Mouse (Mus musculus) embryonic facial prominence, embryonic 12.5 days (tissue): ENCODE results near the gene Npepl1. TPM values are rescaled to one million over a fixed set of nuclear protein-coding genes. Genes with fewer than 3 reads are reported as not detected.

Experiments used
- ATAC-seq: fragments of 200-750 bp; cut with Nextera tagmentation; 2 replicates; pipeline ENCODE4 v1.8.0; 2017; ENCODE audit not compliant: insufficient number of reproducible peaks, insufficient read depth, low FRiP score, low TSS enrichment
- H3K27ac ChIP-seq: fragments of 300-500 bp; sonication (generic); 2 replicates; pipeline ENCODE4 v1.5.1; 2016; ENCODE audit warnings: mild to moderate bottlenecking
- H3K27me3 ChIP-seq: fragments of 300-500 bp; sonication (generic); 2 replicates; pipeline ENCODE4 v1.6.1; 2016; ENCODE audit warnings: mild to moderate bottlenecking, moderate library complexity
- H3K36me3 ChIP-seq: fragments of 300-500 bp; sonication (generic); 2 replicates; pipeline ENCODE4 v1.6.1; 2016; ENCODE audit warnings: mild to moderate bottlenecking
- H3K4me1 ChIP-seq: fragments of 300-500 bp; sonication (generic); 2 replicates; pipeline ENCODE4 v1.6.1; 2016
- H3K4me2 ChIP-seq: fragments of 300-500 bp; sonication (generic); replicated peaks from 2 replicates; pipeline ENCODE4 v1.6.1; 2016; ENCODE audit warnings: mild to moderate bottlenecking, moderate library complexity
- H3K4me3 ChIP-seq: fragments of 300-500 bp; sonication (generic); 2 replicates; pipeline ENCODE4 v1.5.1; 2016; ENCODE audit warnings: mild to moderate bottlenecking
- H3K9ac ChIP-seq: fragments of 300-500 bp; sonication (generic); 2 replicates; pipeline ENCODE4 v1.6.1; 2016; ENCODE audit warnings: mild to moderate bottlenecking, moderate library complexity
- H3K9me3 ChIP-seq: fragments of 300-500 bp; sonication (generic); 2 replicates; pipeline ENCODE4 v1.6.1; 2016; ENCODE audit warnings: mild to moderate bottlenecking, moderate library complexity
- WGBS: fragments of 180-500 bp; shearing (Covaris S2); methylation state at CpG from one replicate; pipeline ENCODE4 v1.1.7; 2016; 5-methylcytosine and 5-hydroxymethylcytosine counted together
- polyA plus RNA-seq: library from polyadenylated mRNA; unstranded; fragments of >200 nt; fragmentation: Nextera tagmentation; extraction: Ambion mirVana; gene quantifications from 2 replicates; pipeline ENCODE4 v1.2.1, GENCODE M21; 2016

Gene Npepl1
- polyA plus RNA-seq, 1 experiment from 2014 or later, result 52.4 TPM

DNA sequence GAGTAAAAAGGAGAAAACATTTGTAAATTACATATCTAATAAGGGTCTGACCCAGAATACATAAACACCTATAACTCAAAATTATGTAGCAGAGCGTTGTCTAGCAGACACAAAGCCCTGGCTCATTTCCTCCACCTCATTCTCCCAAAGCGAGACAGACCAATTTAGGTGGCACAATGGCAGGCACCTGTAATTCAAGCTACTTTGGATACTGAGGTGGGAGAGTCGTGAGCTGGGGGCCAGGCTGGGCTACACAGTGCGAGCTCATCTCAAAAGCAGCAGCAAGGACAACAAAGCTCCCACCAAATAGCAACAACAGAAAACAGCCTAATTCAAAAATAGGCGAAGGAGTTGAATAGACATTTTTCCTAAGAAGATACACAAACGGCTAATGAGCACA, 18.8 kb downstream of the Npepl1 start:
- ATAC-seq, result no peak

DNA sequence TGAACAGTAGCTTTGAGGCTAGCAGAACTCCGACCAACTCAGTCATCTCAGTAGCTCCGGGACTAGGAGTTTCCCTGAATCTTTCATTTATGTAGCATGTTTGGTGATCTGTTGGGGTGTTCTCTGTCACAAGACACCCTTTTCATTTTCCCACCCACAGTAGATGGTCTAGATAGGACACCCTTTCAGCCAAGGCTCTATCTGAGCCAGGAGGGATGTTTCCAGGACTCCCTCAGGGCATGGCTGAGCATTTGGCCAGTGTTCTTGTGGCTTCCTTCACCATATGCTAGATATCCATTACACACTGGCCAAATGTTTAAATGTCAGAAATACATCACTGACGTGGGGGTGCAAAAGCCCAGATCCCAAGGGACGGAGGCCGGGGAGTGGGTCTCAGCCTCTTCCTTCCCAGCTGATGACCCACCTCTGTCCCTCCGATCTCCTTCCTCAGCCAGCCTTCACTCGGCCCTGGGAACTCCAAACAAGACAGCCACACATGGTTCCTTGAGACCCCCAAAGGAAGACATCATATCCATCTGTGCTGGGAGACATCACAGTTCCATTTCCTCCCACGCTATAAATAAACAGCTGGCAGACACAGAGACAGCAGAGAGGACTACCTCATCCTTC, 20.4 kb downstream of the Npepl1 start:
- H3K4me2 ChIP-seq, result no peak overlapping the region
- no peaks in the 10 kb centered on the region for H3K9me3 ChIP-seq
- peaks cover 11% of the 10 kb centered on the region; the same call in 1 of the 2 replicates for H3K4me1 ChIP-seq
- H3K36me3 ChIP-seq, result no peaks in the 10 kb centered on the region
- H3K27me3 ChIP-seq, result no peaks in the 10 kb centered on the region
- no peak overlapping the region for H3K27ac ChIP-seq
- H3K9ac ChIP-seq, result no peak overlapping the region
- no peak for ATAC-seq
- H3K4me3 ChIP-seq, result no peak overlapping the region
- 83% methylated on average over 8 of the region's 8 CpGs for WGBS

More for the DNA sequence above, 18.8 kb downstream of the Npepl1 start:
- H3K9me3 ChIP-seq, result peaks cover 9% of the 10 kb centered on the region; the same call in 1 of the 2 replicates
- no peak overlapping the region for H3K4me3 ChIP-seq
- no peak overlapping the region for H3K4me2 ChIP-seq
- 80% methylated on average over 6 of the region's 6 CpGs for WGBS
- H3K27me3 ChIP-seq, result no peaks in the 10 kb centered on the region
- peaks cover 11% of the 10 kb centered on the region; the same call in 1 of the 2 replicates for H3K4me1 ChIP-seq
- no peak overlapping the region for H3K9ac ChIP-seq
- peaks cover 13% of the 10 kb centered on the region for H3K36me3 ChIP-seq
- H3K27ac ChIP-seq, result no peak overlapping the region

DNA sequence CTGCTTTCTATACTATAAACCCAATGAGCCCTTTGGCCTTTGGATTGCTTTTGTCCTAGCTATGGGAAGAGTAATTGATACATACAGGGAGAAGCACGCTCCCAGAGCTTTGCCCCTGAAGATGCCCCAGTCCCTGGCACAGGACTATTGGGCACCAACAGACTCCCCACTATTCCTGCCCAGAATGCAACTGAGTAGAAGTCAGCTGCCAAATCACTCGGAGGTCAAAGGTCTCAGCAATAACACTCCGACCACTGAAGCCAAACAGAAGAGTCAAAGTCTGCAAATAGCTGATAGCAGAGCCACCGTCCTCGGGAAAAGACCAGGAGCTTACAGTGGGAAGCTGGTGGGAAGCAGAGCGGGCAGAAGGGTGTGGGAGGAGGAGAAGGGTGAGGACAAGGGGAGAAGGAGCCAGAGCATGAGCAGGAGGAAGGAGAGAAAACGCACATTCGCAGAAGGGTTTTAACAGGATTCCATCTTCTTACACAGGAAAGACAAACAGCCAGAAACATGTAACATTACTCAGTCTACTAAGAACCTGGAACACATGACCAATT, 22.3 kb downstream of the Npepl1 start:
- ATAC-seq, result no peak
- Histone ChIP-seq H3K36me3 (no peaks in the 10 kb centered on the region), H3K9ac (no peak overlapping the region), H3K27ac (no peak overlapping the region), H3K27me3 (no peaks in the 10 kb centered on the region), H3K9me3 (no peaks in the 10 kb centered on the region), H3K4me2 (no peak overlapping the region), H3K4me1 (no peaks in the 10 kb centered on the region), H3K4me3 (no peak overlapping the region)
- whole genome bisulfite sequencing, result 79% methylated on average over 8 of the region's 8 CpGs

DNA sequence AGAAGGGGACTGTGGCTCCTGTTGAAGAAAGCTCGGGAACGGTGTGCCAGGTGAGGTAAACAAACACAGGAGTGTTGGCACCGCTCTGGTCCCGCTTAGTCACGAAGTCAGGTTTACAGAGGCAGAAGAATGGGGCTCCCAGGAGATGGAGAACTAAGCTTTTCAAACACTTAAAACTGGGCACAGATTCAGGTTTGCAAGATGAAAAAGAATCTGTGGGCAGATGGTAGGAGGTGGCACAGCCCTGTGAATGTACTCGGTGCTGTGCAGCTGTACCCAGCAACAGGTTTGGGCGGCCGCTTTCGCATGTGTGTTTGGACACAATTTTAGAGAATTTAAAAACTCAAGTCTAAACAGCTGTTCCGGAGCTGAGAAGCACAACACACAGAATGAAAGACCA, 48.9 kb downstream of the Npepl1 start:
- 85% methylated on average over 10 of the region's 10 CpGs for WGBS
- H3K4me2 ChIP-seq, result no peak overlapping the region
- H3K27ac ChIP-seq, result no peak overlapping the region
- H3K4me1 ChIP-seq, result no peaks in the 10 kb centered on the region
- no peak overlapping the region for H3K9ac ChIP-seq
- ATAC-seq, result no peak
- H3K36me3 ChIP-seq, result no peaks in the 10 kb centered on the region
- H3K27me3 ChIP-seq, result no peaks in the 10 kb centered on the region
- H3K9me3 ChIP-seq, result no peaks in the 10 kb centered on the region
- no peak overlapping the region for H3K4me3 ChIP-seq

DNA sequence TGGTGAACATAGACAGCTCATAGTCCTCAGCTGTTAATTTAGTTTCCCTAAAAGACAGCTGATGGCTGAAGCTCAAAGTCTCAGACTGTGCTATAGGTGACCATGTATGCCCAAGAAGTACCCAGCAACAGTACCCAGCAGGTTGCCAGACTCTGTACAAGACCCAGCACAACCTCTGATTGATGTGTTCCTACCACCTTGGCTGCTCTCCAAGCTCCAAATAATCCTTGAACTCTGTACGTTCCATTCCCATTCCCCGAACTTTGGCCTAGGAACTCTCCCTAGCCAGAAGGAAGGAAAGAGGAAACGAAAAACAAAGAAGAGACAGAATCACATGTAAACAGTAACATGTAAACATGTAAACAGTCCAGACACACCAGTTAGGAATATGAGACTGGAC, 50.3 kb downstream of the Npepl1 start:
- no peak overlapping the region for H3K27ac ChIP-seq
- no peak for ATAC-seq
- WGBS, result 84% methylated on average over 3 of the region's 3 CpGs

More for the DNA sequence above, 50.3 kb downstream of the Npepl1 start:
- Histone ChIP-seq H3K27me3 (no peaks in the 10 kb centered on the region), H3K36me3 (no peaks in the 10 kb centered on the region), H3K9me3 (no peaks in the 10 kb centered on the region), H3K4me2 (no peak overlapping the region), H3K4me3 (no peak overlapping the region), H3K9ac (no peak overlapping the region), H3K4me1 (no peaks in the 10 kb centered on the region)

Other genes starting within 250 kb of the Npepl1 start
- gene Stx16, start 34.0 kb upstream of the Npepl1 start, polyA plus RNA-seq, result 12.9 and 13.4 TPM in 2 replicates
- gene Gnas, start 174.0 kb downstream of the Npepl1 start, polyA plus RNA-seq, result 1,926 and 2,042 TPM in 2 replicates
- 17.3 and 19.9 TPM in 2 replicates for gene Gm20721, start 236.4 kb downstream of the Npepl1 start, polyA plus RNA-seq